Mouse (Mus musculus) kidney, adult 2 months (tissue): ENCODE measurements at regions not wholly inside any gene's neighbourhood (a gene's known extent, or its start where the extent isn't known, plus 50 kb on each side); places are given as distances from the start of the nearest gene placed in this dataset.

Experiments
- CTCF ChIP-seq: fragments of 200-500 bp; conservative IDR thresholded peaks from 2 replicates; pipeline ENCODE4 v1.5.1; 2011; ENCODE audit warnings: low read depth, mild to moderate bottlenecking, control low read depth, low read length, moderate library complexity, mixed read lengths; ENCODE audit not compliant: insufficient read depth, insufficient read length
- POLR2A ChIP-seq: fragments of 200-500 bp; IDR thresholded peaks from one replicate; pipeline ENCODE4 v1.6.1; 2011; ENCODE audit warnings: low read depth, low read length, control low read depth

- TF ChIP-seq CTCF (no peak), POLR2A (no peak)
Observed at GRCm38 (mm10) chr10:60981770-60982169, 107.4 kb upstream of the Pcbd1 start.
